Mouse (Mus musculus): Measurements from ENCODE around the gene Tmed6. TPM values are rescaled to one million over a fixed set of nuclear protein-coding genes. Genes with fewer than 3 reads are reported as not detected.
"Not testable (repeated sequence)": the region's sequence is repeated elsewhere in the genome, so short reads cannot be mapped to it uniquely, and the experiment has no call there.

The Tmed6 gene
- polyA plus RNA-seq (2016; fragmentation: Nextera tagmentation; extraction: Ambion mirVana), result not detected in 2 replicates

DNA sequence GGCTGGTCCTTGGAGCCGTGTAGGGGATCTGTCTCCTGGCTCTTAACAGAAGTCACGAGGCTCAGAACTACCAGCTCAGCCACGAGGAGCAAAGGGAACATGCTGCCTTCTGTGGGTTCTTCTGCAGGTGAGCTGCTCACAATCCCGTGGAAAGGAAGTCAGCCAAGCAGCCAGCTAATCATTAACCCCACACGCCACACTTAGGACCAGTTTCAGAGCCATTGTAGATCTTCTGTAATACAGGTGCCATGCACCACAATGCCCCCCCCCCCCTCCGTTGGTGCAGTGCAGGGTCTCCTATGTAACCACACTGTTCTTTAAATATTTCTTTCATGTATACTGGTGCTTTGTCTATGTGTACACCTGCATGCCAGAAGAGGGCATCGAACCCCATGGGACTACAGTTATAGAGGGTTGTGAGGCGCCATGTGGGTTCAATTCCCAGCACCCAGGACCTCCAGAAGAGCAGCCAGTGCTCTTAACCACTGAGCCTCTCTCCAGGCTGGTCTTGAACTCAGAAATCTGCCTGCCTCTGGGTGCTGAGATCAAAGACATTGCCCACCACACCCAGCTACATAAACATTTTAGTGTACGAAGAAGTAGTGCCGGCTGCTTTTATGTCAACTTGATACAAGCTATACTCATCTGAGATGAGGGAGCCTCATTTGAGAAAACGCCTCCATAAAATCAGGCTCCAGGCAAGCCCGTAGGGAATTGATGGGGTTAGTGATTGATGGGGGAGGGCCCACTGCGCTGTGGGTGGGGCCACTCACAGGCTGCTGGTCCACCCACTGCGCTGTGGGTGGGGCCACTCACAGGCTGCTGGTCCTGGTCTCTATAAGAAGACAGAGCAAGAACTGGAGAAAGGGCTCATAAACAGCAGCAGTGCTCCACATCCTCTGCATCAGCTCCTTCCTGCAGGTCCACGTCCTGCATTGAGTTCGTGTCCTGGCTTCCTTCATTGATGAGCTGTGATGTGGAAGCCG is at the start of gene Tmed6:
Tmed6 (minus strand) TSS at position 134 of the 986 bp plus-strand sequence.
- Histone ChIP-seq H3K9me3 (replicated peaks) (no peaks in the 10 kb centered on the region), H3K4me2 (replicated peaks) (no peak within 1 kb of the TSS), H3K36me3 (peaks cover 25% of the 10 kb centered on the region), H3K9ac (no peak within 1 kb of the TSS), H3K27me3 (no peaks in the 10 kb centered on the region), H3K4me1 (no peaks in the 10 kb centered on the region), H3K4me3 (no peak within 1 kb of the TSS), H3K27ac (no peak within 1 kb of the TSS)
- 61% methylated on average over 17 of the region's 17 CpGs for WGBS
- ATAC-seq (ENCODE audit: low FRiP score), result no peak

DNA sequence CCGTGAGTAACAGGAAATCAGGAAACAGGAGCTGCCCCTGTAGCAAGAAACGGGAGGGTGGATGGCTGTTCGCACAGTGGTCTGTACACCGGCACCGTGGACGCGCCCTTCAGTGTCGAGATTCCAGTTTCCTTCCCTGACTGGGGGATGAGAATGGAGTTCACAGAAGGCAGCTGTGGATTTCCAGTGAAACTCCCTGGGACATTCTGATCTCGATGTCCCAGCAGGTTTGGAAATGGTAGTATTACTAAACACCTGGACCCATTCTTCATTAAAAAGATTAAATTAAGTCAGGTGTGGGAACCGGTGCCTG is 49.5 kb upstream of the Tmed6 start:
- H3K4me2 ChIP-seq (replicated peaks), result no peak overlapping the region
- no peak for ATAC-seq (ENCODE audit: low FRiP score)
- H3K4me3 ChIP-seq, result no peak overlapping the region
- no peak overlapping the region for H3K27ac ChIP-seq
- 84% methylated on average over 10 of the region's 10 CpGs for whole genome bisulfite sequencing
- no peaks in the 10 kb centered on the region for H3K9me3 ChIP-seq (replicated peaks)
- H3K9ac ChIP-seq, result peak overlapping the region; percentile 27; the same call in 1 of the 2 replicates
- no peaks in the 10 kb centered on the region for H3K27me3 ChIP-seq
- peaks cover 10% of the 10 kb centered on the region; the same call in 1 of the 2 replicates for H3K4me1 ChIP-seq
- no peaks in the 10 kb centered on the region for H3K36me3 ChIP-seq

- no peak for ATAC-seq (ENCODE audit: low FRiP score)
- 60% methylated on average over 19 of the region's 19 CpGs for WGBS
These were observed 48.9 kb upstream of the Tmed6 start for GRCm38 (mm10) chr8:107114150-107115007.

GRCm38 (mm10) chr8:107113209-107113608 is 47.8 kb upstream of the Tmed6 start:
- no peak for ATAC-seq (ENCODE audit: low FRiP score)
- 40% methylated on average over 4 of the region's 4 CpGs for WGBS
- no peak overlapping the region for H3K4me2 ChIP-seq (replicated peaks)
- H3K4me1 ChIP-seq, result peaks cover 10% of the 10 kb centered on the region; the same call in 1 of the 2 replicates
- no peaks in the 10 kb centered on the region for H3K9me3 ChIP-seq (replicated peaks)
- H3K36me3 ChIP-seq, result no peaks in the 10 kb centered on the region
- no peak overlapping the region for H3K9ac ChIP-seq
- no peak overlapping the region for H3K4me3 ChIP-seq
- no peak overlapping the region for H3K27ac ChIP-seq
- no peaks in the 10 kb centered on the region for H3K27me3 ChIP-seq

More at GRCm38 (mm10) chr8:107114150-107115007, 48.9 kb upstream of the Tmed6 start:
- H3K9me3 ChIP-seq (replicated peaks), result no peaks in the 10 kb centered on the region
- no peak overlapping the region for H3K4me2 ChIP-seq (replicated peaks)
- H3K9ac ChIP-seq, result peak overlapping the region; percentile 27; the same call in 1 of the 2 replicates
- H3K27ac ChIP-seq, result no peak overlapping the region
- no peaks in the 10 kb centered on the region for H3K27me3 ChIP-seq
- no peaks in the 10 kb centered on the region for H3K36me3 ChIP-seq
- H3K4me1 ChIP-seq, result peaks cover 10% of the 10 kb centered on the region; the same call in 1 of the 2 replicates
- no peak overlapping the region for H3K4me3 ChIP-seq

- no peaks in the 10 kb centered on the region for H3K36me3 ChIP-seq
These were observed 46.1 kb upstream of the Tmed6 start for GRCm38 (mm10) chr8:107111340-107112105.

GRCm38 (mm10) chr8:107110629-107111330 is 45.3 kb upstream of the Tmed6 start:
- Histone ChIP-seq H3K27me3 (no peaks in the 10 kb centered on the region), H3K9ac (no peak overlapping the region), H3K27ac (no peak overlapping the region), H3K4me2 (replicated peaks) (no peak overlapping the region), H3K4me1 (peaks cover 10% of the 10 kb centered on the region; the same call in 1 of the 2 replicates), H3K36me3 (no peaks in the 10 kb centered on the region), H3K4me3 (no peak overlapping the region), H3K9me3 (replicated peaks) (no peaks in the 10 kb centered on the region)
- no peak for ATAC-seq (ENCODE audit: low FRiP score)
- WGBS, result 66% methylated on average over 9 of the region's 9 CpGs

More at GRCm38 (mm10) chr8:107111340-107112105, 46.1 kb upstream of the Tmed6 start:
- Histone ChIP-seq H3K27me3 (no peaks in the 10 kb centered on the region), H3K27ac (no peak overlapping the region), H3K4me3 (no peak overlapping the region), H3K4me1 (peaks cover 10% of the 10 kb centered on the region; the same call in 1 of the 2 replicates), H3K9ac (no peak overlapping the region), H3K9me3 (replicated peaks) (no peaks in the 10 kb centered on the region), H3K4me2 (replicated peaks) (no peak overlapping the region)
- no peak for ATAC-seq (ENCODE audit: low FRiP score)
- WGBS, result 95% methylated on average over 10 of the region's 11 CpGs

DNA sequence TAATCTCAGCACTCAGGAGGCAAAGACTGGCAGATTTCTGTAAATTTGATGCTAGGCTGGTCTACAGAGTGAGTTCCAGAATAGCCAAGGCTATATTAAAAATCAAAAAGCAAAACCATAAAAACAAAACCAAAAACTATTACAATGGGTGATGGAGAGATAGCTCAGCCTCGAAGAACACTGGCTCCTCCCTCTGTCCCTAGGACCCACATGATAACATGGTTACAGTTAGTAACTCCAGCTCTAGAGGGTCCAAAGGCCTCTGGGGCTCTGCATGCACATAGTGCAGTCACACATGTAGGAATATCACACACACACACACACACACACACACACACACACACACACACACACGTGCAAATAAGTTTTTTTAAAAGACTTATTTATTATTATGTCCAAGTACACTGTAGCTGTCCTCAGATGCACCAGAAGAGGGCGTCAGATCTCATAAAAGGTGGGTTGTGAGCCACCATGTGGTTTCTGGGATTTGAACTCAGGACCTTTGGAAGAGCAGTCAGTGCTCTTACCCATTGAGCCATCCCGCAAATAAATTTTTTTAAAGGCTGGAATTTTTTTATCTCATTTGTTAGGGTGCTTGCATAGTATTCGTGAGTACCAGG is 44.5 kb upstream of the Tmed6 start:
- Histone ChIP-seq H3K27me3 (no peaks in the 10 kb centered on the region), H3K4me1 (peaks cover 10% of the 10 kb centered on the region; the same call in 1 of the 2 replicates), H3K4me2 (replicated peaks) (no peak overlapping the region), H3K4me3 (no peak overlapping the region), H3K36me3 (no peaks in the 10 kb centered on the region), H3K27ac (no peak overlapping the region), H3K9me3 (replicated peaks) (no peaks in the 10 kb centered on the region), H3K9ac (no peak overlapping the region)
- 91% methylated on average over 5 of the region's 5 CpGs for WGBS
- ATAC-seq (ENCODE audit: low FRiP score), result no peak

GRCm38 (mm10) chr8:107108978-107109720 is 43.7 kb upstream of the Tmed6 start:
- Histone ChIP-seq H3K4me1 (peaks cover 3% of the 10 kb centered on the region; the same call in 1 of the 2 replicates), H3K27me3 (no peaks in the 10 kb centered on the region), H3K36me3 (no peaks in the 10 kb centered on the region), H3K9ac (no peak overlapping the region), H3K4me2 (replicated peaks) (no peak overlapping the region), H3K27ac (no peak overlapping the region), H3K4me3 (no peak overlapping the region), H3K9me3 (replicated peaks) (no peaks in the 10 kb centered on the region)
- no peak for ATAC-seq (ENCODE audit: low FRiP score)
- 66% methylated on average over 23 of the region's 23 CpGs for WGBS

- H3K36me3 ChIP-seq; ATAC-seq (ENCODE audit: low FRiP score); H3K9ac ChIP-seq; H3K27ac ChIP-seq; H3K4me3 ChIP-seq; H3K9me3 ChIP-seq (replicated peaks); H3K27me3 ChIP-seq; H3K4me2 ChIP-seq (replicated peaks); H3K4me1 ChIP-seq: not testable (repeated sequence)
- WGBS, result 93% methylated on average over 5 of the region's 5 CpGs
These were observed 42.6 kb upstream of the Tmed6 start for GRCm38 (mm10) chr8:107108089-107108488.

DNA sequence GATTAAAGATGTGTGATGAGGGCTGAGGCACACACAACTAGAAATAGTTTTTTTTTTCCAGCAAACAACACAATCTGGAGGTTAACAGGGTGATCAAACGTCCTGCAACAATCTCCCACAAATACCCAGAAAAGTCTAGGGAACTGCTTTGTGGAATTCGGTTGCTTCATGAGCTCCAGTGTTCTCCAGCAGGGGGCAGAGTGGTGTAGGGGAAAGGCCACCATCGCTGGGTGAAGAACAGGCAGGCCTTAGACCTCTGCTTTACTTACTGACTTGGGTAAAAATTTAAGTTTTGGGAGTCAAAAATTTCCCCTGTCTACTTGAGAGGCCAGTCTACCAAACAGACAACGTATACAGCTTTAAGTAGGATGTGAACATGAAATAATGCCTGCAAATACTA is 39.1 kb upstream of the Tmed6 start:
- H3K27me3 ChIP-seq, result no peaks in the 10 kb centered on the region
- H3K4me3 ChIP-seq, result no peak overlapping the region
- no peak overlapping the region for H3K27ac ChIP-seq
- no peaks in the 10 kb centered on the region for H3K4me1 ChIP-seq
- H3K9me3 ChIP-seq (replicated peaks), result no peaks in the 10 kb centered on the region
- no peak overlapping the region for H3K4me2 ChIP-seq (replicated peaks)
- H3K9ac ChIP-seq, result no peak overlapping the region
- ATAC-seq (ENCODE audit: low FRiP score), result no peak
- WGBS, result 14% methylated on average over 4 of the region's 4 CpGs
- H3K36me3 ChIP-seq, result no peaks in the 10 kb centered on the region
